Mouse (Mus musculus) liver, embryonic 12.5 days (tissue): ENCODE results near the gene Catsperg1. TPM values are rescaled to one million over a fixed set of nuclear protein-coding genes. Genes with fewer than 3 reads are reported as not detected.
"Not testable (repeated sequence)": the region's sequence is repeated elsewhere in the genome, so short reads cannot be mapped to it uniquely, and the experiment has no call there.

Experiments
- ATAC-seq: fragments of 200-750 bp; cut with Nextera tagmentation; 2 replicates; pipeline ENCODE4 v1.8.0; 2017; ENCODE audit warnings: moderate number of reproducible peaks, mild to moderate bottlenecking, moderate library complexity
- H3K27ac ChIP-seq: fragments of 300-500 bp; sonication (generic); 2 replicates; pipeline ENCODE4 v1.5.1; 2016; ENCODE audit warnings: mild to moderate bottlenecking
- H3K27me3 ChIP-seq: fragments of 300-500 bp; sonication (generic); replicated peaks from 2 replicates; pipeline ENCODE4 v1.6.1; 2016; ENCODE audit warnings: mild to moderate bottlenecking, moderate library complexity
- H3K36me3 ChIP-seq: fragments of 300-500 bp; sonication (generic); 2 replicates; pipeline ENCODE4 v1.6.1; 2016; ENCODE audit warnings: mild to moderate bottlenecking, moderate library complexity
- H3K4me1 ChIP-seq: fragments of 300-500 bp; sonication (generic); 2 replicates; pipeline ENCODE4 v1.6.1; 2016
- H3K4me2 ChIP-seq: fragments of 300-500 bp; sonication (generic); 2 replicates; pipeline ENCODE4 v1.6.1; 2016; ENCODE audit warnings: mild to moderate bottlenecking, moderate library complexity
- H3K4me3 ChIP-seq: fragments of 300-500 bp; sonication (generic); 2 replicates; pipeline ENCODE4 v1.5.1; 2016; ENCODE audit warnings: mild to moderate bottlenecking, moderate library complexity
- H3K9ac ChIP-seq: fragments of 300-500 bp; sonication (generic); 2 replicates; pipeline ENCODE4 v1.6.1; 2016; ENCODE audit warnings: mild to moderate bottlenecking, moderate library complexity
- H3K9me3 ChIP-seq: fragments of 300-500 bp; sonication (generic); replicated peaks from 2 replicates; pipeline ENCODE4 v1.6.1; 2016; ENCODE audit warnings: mild to moderate bottlenecking, moderate library complexity
- WGBS: fragments of 180-500 bp; shearing (Covaris S2); methylation state at CpG from one replicate; pipeline ENCODE4 v1.1.7; 2016; ENCODE audit not compliant: insufficient replicate concordance; 5-methylcytosine and 5-hydroxymethylcytosine counted together
- polyA plus RNA-seq: library from polyadenylated mRNA; unstranded; fragments of >200 nt; fragmentation: Nextera tagmentation; extraction: Ambion mirVana; gene quantifications from 2 replicates; pipeline ENCODE4 v1.2.1, GENCODE M21; 2016

Catsperg1 gene
- polyA plus RNA-seq, 1 experiment from 2014 or later: 0.26 TPM

GRCm38 (mm10) chr7:29146625-29147367 lies 67.0 kb downstream of the Catsperg1 start:
- no peak overlapping the region for H3K27ac ChIP-seq
- no peak overlapping the region for H3K4me2 ChIP-seq
- H3K36me3 ChIP-seq: no peaks in the 10 kb centered on the region
- no peaks in the 10 kb centered on the region for H3K27me3 ChIP-seq
- no peak for ATAC-seq
- no peaks in the 10 kb centered on the region for H3K9me3 ChIP-seq
- no peak overlapping the region for H3K9ac ChIP-seq
- H3K4me3 ChIP-seq: no peak overlapping the region
- 63% methylated on average over 7 of the region's 7 CpGs for WGBS
- H3K4me1 ChIP-seq: peaks cover 10% of the 10 kb centered on the region; the same call in 1 of the 2 replicates

GRCm38 (mm10) chr7:29144006-29144405 lies 69.8 kb downstream of the Catsperg1 start:
- Histone ChIP-seq H3K27ac (no peak overlapping the region), H3K36me3 (no peaks in the 10 kb centered on the region), H3K9me3 (no peaks in the 10 kb centered on the region), H3K4me1 (peaks cover 10% of the 10 kb centered on the region; the same call in 1 of the 2 replicates), H3K4me3 (no peak overlapping the region), H3K27me3 (no peaks in the 10 kb centered on the region), H3K4me2 (no peak overlapping the region), H3K9ac (no peak overlapping the region)
- WGBS: 40% methylated on average over 4 of the region's 4 CpGs
- ATAC-seq: no peak

GRCm38 (mm10) chr7:29141416-29141815 lies 72.4 kb downstream of the Catsperg1 start:
- WGBS: 61% methylated on average over 8 of the region's 8 CpGs
- H3K27me3 ChIP-seq: peaks cover 5% of the 10 kb centered on the region; the same call in 1 of the 2 replicates

GRCm38 (mm10) chr7:29139237-29139636 lies 74.6 kb downstream of the Catsperg1 start:
- H3K36me3 ChIP-seq, ATAC-seq, H3K27ac ChIP-seq, H3K4me3 ChIP-seq, H3K9ac ChIP-seq, H3K4me2 ChIP-seq, H3K9me3 ChIP-seq: not testable (repeated sequence)
- Histone ChIP-seq H3K4me1 (peaks cover 15% of the 10 kb centered on the region; the same call in 1 of the 2 replicates), H3K27me3 (peaks cover 17% of the 10 kb centered on the region)
- 74% methylated on average over 3 of the region's 4 CpGs for WGBS

More at GRCm38 (mm10) chr7:29141416-29141815, 72.4 kb downstream of the Catsperg1 start:
- ATAC-seq: no peak
- peaks cover 10% of the 10 kb centered on the region; the same call in 1 of the 2 replicates for H3K4me1 ChIP-seq
- H3K9me3 ChIP-seq: no peaks in the 10 kb centered on the region
- no peak overlapping the region for H3K9ac ChIP-seq
- no peak overlapping the region for H3K4me3 ChIP-seq
- no peak overlapping the region for H3K4me2 ChIP-seq
- no peak overlapping the region for H3K27ac ChIP-seq
- no peaks in the 10 kb centered on the region for H3K36me3 ChIP-seq

GRCm38 (mm10) chr7:29137429-29137828 lies 76.4 kb downstream of the Catsperg1 start:
- peaks cover 17% of the 10 kb centered on the region for H3K27me3 ChIP-seq
- no peaks in the 10 kb centered on the region for H3K9me3 ChIP-seq
- H3K4me1 ChIP-seq: 0 out of 2 replicates have a peak, but pooled peaks cover 12% of the 10 kb centered on the region
- ATAC-seq: no peak
- H3K27ac ChIP-seq: no peak overlapping the region
- H3K36me3 ChIP-seq: no peaks in the 10 kb centered on the region
- 49% methylated on average over 16 of the region's 16 CpGs for WGBS
- no peak overlapping the region for H3K4me2 ChIP-seq
- no peak overlapping the region for H3K4me3 ChIP-seq
- no peak overlapping the region for H3K9ac ChIP-seq

- Histone ChIP-seq H3K9ac (no peak within 1 kb of the TSS), H3K4me1 (0 out of 2 replicates have a peak, but pooled peaks cover 12% of the 10 kb centered on the region), H3K36me3 (no peaks in the 10 kb centered on the region), H3K4me2 (peak within 1 kb of the TSS; percentile 52), H3K4me3 (peak within 1 kb of the TSS; percentile 26), H3K27me3 (peaks cover 17% of the 10 kb centered on the region), H3K9me3 (no peaks in the 10 kb centered on the region), H3K27ac (no peak within 1 kb of the TSS)
- 1% methylated on average over 14 of the region's 20 CpGs for WGBS
- peak; percentile 55; the same call in 1 of the 2 replicates for ATAC-seq
Observed at GRCm38 (mm10) chr7:29134693-29135386, 79.0 kb downstream of the Catsperg1 start, which contains the start of gene Rasgrp4. Rasgrp4 (plus strand) TSS chr7:29134851.

- H3K27ac ChIP-seq: no peak overlapping the region
- no peaks in the 10 kb centered on the region for H3K36me3 ChIP-seq
- 0 out of 2 replicates have a peak, but pooled peaks cover 12% of the 10 kb centered on the region for H3K4me1 ChIP-seq
- H3K9me3 ChIP-seq: no peaks in the 10 kb centered on the region
- peak overlapping the region; percentile 26; the same call in 1 of the 2 replicates for H3K4me3 ChIP-seq
- H3K4me2 ChIP-seq: peak overlapping the region; percentile 52
- no peak overlapping the region for H3K9ac ChIP-seq
- ATAC-seq: no peak
- H3K27me3 ChIP-seq: peaks cover 17% of the 10 kb centered on the region
- 7% methylated on average over 4 of the region's 4 CpGs for WGBS
Observed at GRCm38 (mm10) chr7:29134230-29134629, 79.6 kb downstream of the Catsperg1 start.

Other genes with a start within 250 kb of the Catsperg1 start
- 325 and 336 TPM in 2 replicates for gene Eif3k, start 232.2 kb downstream of the Catsperg1 start, polyA plus RNA-seq
- gene Map4k1, start 232.0 kb downstream of the Catsperg1 start, polyA plus RNA-seq: 33.3 and 35.0 TPM in 2 replicates
- 0.33 and 0.38 TPM in 2 replicates for gene Ryr1, start 88.9 kb downstream of the Catsperg1 start, polyA plus RNA-seq
- gene Rasgrp4, start 79.2 kb downstream of the Catsperg1 start, polyA plus RNA-seq: 0.38 and 0.79 TPM in 2 replicates
- gene Fam98c, start 57.8 kb downstream of the Catsperg1 start, polyA plus RNA-seq: 12.4 and 12.5 TPM in 2 replicates
- 0.07 and 0.26 TPM in 2 replicates for gene Ggn, start 43.8 kb downstream of the Catsperg1 start, polyA plus RNA-seq
- gene Spred3, start 43.6 kb downstream of the Catsperg1 start, polyA plus RNA-seq: 0.72 TPM in 2 replicates
- gene Psmd8, start 33.3 kb downstream of the Catsperg1 start, polyA plus RNA-seq: 170 and 180 TPM in 2 replicates
- 2.9 and 3.1 TPM in 2 replicates for gene Kcnk6, start 18.5 kb upstream of the Catsperg1 start, polyA plus RNA-seq
- gene Yif1b, start 24.3 kb upstream of the Catsperg1 start, polyA plus RNA-seq: 59.2 and 64.3 TPM in 2 replicates
- gene 2200002D01Rik, start 34.4 kb upstream of the Catsperg1 start, polyA plus RNA-seq: 3.0 and 3.9 TPM in 2 replicates
- 25.9 and 28.4 TPM in 2 replicates for gene Spint2, start 67.9 kb upstream of the Catsperg1 start, polyA plus RNA-seq
- gene Ppp1r14a, start 75.3 kb upstream of the Catsperg1 start, polyA plus RNA-seq: 4.6 and 5.1 TPM in 2 replicates
- 2.6 and 3.6 TPM in 2 replicates for gene Dpf1, start 89.9 kb upstream of the Catsperg1 start, polyA plus RNA-seq